Mouse (Mus musculus) layer of hippocampus, adult 8-10 months (tissue): ENCODE data around the gene Syngr2. TPM values are rescaled to one million over a fixed set of nuclear protein-coding genes. Genes with fewer than 3 reads are reported as not detected.
"Not testable (repeated sequence)": the region's sequence is repeated elsewhere in the genome, so short reads cannot be mapped to it uniquely, and the experiment has no call there.

ENCODE experiments used
- DNase-seq, 2 experiments: peaks; one replicate each; pipeline ENCODE4 v3.0.0; 2022; ENCODE audit warnings: low spot score in 2 of 2
- total RNA-seq, 4 experiments: library from RNA; stranded (reverse); gene quantifications; 2 replicates each; pipeline ENCODE4 v1.2.4; 2022

Gene Syngr2
- total RNA-seq, 4 experiments from 2014 or later, result 11.4 to 33.5 (median 24.5) TPM

DNA sequence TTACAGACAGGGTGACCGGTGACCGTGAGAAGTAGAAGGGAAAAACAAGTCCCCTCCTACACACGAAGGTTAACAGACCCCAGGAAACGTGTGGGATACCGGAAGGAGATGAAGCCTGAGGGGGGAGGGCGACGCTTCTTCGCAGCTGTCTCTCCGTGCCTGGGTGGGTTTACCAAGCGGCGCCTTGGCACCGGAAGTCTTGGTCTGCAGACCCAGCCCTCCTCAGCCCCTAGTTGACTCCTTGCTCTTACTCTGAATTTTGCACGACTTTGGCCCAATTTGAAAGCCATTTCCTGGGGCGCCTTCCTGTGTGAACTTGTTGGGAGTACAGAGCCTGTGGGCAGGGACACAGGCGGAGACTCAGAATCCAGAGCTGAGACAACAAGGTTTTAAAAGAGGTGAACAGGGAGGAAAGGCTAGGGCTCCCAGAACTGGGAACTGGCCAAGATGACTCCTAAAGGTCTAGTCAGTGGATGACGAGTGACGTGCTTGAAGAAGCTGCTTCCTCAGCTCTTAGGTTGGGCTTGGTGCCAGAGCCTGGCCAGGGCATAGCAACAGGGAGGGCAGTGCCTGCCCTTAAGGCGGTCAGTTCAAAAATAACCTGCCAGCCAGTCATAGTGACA is 28.2 kb upstream of the Syngr2 start:
- DNase-seq, result peak in 1 of 2 experiments; percentile 22

- no peak for DNase-seq
These were observed 27.3 kb upstream of the Syngr2 start, which contains the start of the genes Tmc8 and Tmc6 for GRCm38 (mm10) chr11:117781993-117782704. Tmc8 (plus strand) TSS chr11:117782076. Tmc6 (minus strand) TSS chr11:117782198.

DNA sequence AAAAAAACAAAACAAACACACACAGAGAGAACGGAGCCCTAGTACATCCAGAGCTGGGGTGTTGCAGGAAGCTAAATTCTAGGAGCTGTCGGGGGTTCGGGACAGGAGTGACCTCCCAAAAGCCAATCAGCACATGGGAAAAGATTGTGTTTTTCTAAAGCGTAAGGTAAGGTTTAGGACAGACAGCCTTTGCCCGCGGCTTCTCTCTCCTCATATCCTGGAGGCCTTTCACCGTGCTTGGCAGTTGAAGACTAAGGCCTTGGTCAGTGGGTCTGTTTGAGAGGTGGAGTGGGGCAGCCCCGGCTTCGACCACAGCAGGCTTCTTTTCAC is 26.8 kb upstream of the Syngr2 start:
- no peak for DNase-seq

GRCm38 (mm10) chr11:117783089-117783488 is 26.4 kb upstream of the Syngr2 start:
- peak; percentile 23 to 49 for DNase-seq

GRCm38 (mm10) chr11:117783683-117784309 is 25.7 kb upstream of the Syngr2 start:
- peak in 1 of 2 experiments; percentile 7 for DNase-seq

- DNase-seq, result peak; percentile 45 to 67
These were observed 23.2 kb upstream of the Syngr2 start for GRCm38 (mm10) chr11:117786294-117786693.

DNA sequence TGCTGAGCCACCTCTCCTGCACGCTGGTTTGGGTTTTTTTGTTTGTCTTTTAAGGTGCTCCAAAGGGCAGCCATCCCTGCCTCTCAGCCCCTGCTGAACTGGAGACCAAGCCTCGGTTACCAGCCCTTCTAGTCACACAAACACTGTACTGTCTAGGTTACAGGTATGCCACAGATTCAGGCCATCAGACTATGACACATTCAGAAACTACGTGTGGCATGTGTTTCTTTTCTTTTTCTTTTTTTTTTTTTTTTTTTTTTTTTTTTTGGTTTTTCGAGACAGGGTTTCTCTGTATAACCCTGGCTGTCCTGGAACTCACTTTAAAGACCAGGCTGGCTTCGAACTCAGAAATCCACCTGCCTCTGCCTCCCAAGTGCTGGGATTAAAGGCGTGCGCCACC is 21.0 kb upstream of the Syngr2 start:
- not testable (repeated sequence) for DNase-seq

- peak in 1 of 2 experiments; percentile 62 for DNase-seq
These were observed 19.2 kb upstream of the Syngr2 start for GRCm38 (mm10) chr11:117790286-117790685.

DNA sequence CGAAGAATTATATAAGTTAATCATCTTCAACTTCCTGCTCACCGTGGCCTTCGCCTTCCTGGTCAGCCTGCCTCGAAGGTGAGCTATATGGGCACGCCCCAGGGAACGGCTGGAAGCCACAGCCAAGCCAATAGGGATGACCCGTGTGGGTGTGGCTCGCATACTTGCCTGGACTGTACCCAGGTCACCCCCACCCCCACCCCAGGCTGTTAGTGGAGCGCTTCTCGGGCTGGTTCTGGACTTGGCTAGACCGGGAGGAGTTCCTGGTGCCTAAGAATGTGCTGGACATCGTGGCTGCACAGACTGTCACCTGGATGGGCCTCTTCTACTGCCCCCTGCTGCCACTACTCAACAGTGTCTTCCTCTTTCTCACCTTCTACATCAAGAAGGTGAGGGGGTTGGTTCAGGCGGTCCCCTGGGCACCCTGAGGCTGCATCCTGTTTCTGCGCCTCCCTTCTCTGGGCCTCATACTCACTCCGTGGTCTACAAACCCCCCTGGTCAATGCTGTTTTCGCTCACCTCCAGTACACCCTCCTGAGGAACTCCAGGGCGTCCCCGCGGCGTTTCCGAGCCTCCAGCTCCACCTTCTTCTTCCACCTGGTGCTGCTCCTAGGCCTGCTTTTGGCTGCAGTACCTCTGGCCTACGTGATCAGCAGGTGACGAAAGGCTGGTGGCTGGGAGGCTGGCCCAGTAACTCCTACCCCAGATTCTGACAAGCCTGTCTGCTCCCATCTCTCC is 18.6 kb upstream of the Syngr2 start:
- DNase-seq, result no peak

DNA sequence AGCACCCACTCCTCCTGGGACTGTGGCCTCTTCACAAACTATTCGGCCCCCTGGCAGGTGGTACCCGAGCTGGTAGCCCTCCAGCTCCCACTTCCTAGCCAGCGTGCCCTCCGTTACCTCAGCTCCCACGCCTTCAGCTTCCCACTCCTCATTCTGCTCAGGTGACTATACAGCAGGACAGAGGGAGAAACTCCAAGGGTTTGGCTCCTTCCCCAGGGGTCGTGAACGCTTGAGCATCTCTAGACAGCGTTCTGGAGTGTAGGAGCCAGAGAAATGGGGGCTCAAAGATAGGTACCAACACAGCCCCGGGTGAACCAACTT is 18.1 kb upstream of the Syngr2 start:
- DNase-seq, result no peak

DNA sequence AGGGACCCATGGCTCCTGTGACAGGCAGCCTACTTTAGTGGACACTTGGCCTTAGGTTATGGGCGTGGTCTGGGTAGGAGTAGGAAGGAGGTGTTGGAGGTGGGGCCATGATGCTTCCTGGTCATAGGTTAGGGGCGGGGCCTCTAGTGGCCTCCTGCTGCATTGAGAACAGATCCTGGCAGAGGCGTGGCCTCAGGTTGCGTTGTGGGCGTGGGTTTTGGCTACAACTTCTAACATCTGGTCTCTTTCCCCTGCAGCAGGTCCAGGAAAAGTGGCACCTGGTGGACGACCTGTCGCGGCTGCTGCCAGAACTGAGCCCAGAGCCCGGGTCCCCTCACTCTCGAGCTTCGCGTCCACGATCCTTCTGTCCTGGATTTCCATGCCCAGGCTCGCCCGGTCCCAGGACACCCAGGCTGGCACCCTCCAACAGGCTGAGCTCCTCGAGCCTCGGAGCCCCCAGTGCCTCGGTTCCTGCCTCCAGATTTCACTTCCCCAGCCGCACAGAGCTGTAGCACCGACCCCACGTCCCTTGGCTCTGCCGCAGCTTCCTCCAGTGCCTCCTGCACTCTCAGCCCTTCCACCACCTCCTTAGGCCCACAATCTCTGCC is 17.1 kb upstream of the Syngr2 start:
- no peak for DNase-seq

DNA sequence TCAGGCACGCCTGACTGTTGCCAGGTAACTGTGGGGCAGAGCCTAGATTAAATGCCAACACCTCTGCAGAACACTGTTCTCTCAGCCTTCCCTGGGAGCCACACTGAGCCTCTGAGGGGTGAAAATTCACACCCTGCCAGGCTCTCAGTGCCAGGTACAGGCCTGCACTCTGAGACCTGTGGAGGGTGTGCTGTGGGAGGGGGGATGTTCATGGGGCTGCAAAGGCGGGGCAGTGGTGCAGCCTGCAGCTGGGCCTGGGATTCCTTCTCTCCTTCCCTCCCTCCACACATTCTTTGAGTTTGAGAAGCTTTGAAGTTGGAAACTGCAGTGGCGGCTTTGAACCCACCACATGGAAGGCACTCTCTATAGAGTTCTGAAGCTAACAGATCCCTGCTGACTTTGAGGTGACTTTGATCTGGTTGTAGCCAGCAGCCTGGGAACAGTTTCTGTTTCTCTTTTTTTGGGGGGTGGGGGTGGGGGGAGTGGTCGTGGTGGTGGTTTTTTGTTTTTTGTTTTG is 15.4 kb upstream of the Syngr2 start:
- DNase-seq, result no peak

GRCm38 (mm10) chr11:117796954-117797353 is 12.5 kb upstream of the Syngr2 start:
- no peak for DNase-seq

DNA sequence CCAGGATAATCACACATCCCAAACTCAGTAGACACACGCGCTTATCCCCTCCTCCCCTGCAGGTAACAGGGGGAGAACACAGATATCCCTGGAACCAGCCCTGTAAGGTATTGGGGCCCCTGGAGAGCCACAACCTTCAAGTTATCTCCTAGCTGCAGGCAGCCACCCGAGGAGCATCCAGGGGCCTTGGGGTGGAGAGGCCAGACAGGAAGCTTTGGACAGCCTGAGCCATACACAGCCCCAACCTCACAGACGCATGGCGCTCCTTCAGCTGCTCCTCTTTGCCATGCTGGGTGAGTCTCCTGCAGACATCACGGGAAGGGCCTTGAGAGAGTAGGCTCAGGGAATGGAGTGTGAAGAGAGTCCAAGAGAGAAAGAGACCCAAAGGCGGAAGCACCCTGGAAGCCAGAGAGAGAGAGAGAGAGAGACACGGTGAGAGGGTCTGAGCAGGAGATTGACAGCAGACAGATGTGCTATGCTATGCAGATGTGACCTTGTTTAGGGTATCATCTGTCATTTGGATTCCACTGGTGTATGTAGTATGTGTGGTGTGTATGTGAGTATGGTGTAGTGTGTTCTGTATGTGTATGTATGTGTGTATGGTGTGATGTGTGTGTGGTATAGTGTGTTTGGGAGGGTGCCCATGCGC is 11.8 kb upstream of the Syngr2 start, which contains the start of gene 6030468B19Rik:
Gene 6030468B19Rik, plus strand, starts transcription at position 150 of the 649 bp plus-strand sequence.
- no peak for DNase-seq

GRCm38 (mm10) chr11:117798160-117798541 is 11.3 kb upstream of the Syngr2 start:
- no peak for DNase-seq

DNA sequence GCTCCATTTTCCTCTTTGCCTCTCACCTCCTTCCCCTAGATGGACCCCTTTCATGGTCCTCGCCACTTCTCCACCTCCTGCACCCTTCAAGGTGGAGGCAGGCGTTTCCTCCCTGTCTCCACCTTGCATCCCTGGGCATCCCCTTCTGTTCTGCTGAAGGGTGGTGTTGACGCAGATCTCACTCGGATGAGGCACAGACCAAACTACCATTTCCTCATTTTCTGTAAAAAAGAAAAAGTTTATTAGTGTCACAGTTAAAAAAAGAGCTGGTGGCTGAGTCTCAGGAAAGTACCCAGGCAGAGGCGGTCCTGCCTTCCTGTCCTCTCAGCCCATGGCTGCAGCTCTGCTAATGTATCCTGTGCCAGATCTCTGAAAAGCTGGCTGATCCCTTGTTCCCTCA is 10.3 kb upstream of the Syngr2 start:
- DNase-seq, result no peak

DNA sequence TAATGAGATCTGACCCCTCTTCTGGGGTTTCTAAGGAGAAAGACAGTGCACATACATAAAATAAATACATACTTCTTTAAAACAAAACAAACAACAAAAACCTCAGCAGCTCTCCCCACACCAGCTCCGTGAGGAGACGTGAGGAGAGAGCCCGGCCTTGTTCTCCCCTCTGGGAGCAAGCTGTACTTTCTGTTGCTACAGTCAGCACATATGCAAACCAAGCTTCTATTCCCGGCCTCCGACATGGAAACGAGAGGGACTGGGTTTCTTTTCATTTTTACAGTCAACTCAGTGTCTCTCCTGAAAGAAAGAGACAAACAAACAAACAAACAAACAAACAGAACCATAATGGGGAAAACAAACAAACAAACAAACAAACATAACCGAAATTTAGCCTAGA is 9.4 kb upstream of the Syngr2 start:
- no peak for DNase-seq

- no peak for DNase-seq
These were observed 7.8 kb upstream of the Syngr2 start for GRCm38 (mm10) chr11:117801650-117802049.

DNA sequence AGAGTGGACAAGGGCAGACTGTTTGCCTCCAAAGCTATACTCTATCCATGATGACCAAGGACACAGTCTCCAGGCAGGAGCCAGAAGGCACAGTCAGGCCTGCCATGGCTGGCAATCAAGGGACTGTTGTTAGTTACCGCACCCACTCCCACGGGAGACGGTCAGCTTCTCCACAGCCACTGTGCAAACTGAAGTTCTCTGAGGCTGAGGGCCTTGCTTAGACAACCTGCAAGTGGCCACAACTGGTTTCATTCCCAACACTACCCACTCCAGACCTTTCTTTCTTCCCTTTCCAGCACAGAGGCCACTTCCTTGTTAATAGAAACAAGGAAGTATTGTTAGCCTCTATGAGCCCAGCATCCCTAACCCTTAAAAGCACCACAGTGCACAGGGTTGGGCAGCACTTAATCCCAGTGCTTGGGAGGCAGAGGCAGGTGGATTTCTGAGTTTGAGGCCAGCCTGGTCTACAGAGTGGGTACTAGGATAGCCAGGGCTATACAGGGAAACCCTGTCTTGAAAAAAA is 6.2 kb upstream of the Syngr2 start:
- DNase-seq, result no peak

DNA sequence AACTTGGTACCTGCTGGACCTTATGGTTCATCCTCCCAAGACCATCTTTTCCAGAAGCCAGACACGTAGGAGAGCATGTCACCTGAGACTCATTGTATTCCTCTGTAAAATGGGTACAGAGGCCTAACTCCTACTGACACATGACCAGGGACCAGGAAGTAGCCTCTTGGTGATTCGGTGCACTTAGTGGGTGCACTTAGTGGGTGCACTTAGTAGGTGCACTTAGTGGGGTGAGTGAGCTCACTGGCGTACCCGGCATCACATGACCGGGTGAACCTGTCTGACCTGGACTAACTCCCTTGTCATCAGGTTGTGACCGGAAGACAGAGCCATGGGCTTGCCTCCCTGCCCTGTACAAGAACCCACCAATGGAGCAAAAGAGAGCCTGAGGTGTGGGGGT is 2.7 kb upstream of the Syngr2 start:
- DNase-seq, result no peak
